ENCODE assay signal across 17 mouse cellular contexts in the genomic region with DNA sequence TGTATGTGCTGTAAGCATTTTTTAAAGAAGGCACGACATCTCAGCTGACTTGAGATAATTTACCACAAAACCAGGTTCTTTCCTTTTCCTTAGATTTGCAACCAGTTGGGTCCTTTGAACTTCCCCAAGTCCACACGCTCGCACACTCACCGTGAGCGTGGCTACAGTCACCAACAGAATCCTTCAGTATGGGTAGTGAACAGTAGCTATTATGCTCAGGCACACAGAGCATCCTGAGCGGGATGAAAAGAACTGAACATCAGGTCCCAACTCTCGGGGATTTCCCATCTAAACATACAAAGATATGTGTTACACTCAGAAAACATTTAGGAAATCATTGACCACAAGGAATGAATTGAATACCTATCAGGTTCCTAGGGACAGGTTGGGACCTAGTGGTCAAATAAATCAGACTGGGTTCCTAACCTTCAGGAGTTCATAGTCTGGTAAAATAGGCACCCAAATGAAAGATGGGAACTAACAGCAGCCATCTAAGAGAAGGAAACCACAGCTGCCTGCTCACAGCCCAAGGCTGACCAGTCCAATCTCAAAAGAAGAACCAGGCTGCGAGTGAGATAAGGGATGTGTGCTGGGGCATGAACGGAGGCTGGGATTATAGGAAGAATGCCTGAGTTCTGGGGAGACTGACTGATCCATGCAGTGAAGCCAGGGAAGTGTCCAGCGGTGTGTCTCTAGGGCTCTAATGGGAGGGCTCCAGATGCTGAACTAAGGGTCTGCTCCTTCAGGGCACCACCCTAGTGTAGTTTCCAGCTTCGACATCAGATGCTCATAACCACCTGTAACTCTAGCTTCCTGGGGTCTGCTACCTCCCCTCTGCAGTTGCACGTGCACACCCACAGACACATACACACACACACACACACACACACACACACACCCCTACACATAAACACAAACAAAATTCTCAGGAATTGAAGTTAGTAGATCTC. TPM values are rescaled to one million over a fixed set of nuclear protein-coding genes. Genes with fewer than 3 reads are reported as not detected.
DNase-seq lines count a peak whose midpoint lies in the region; ATAC-seq and TF ChIP-seq lines count a peak whose summit lies in the region.
"Had no signal": no experiment of that assay in that cellular context is flagged by ENCODE, and none has a peak within 500 bp of the region (broad histone marks: within the 10 kb centered on the region; RNA-seq: fewer than 3 reads in every experiment).

No protein-coding gene starts in this region.

- no peak for TF ChIP-seq CTCF in thymus, adult 2 months (IDR thresholded peaks at IDR 0.05; ENCODE audit: borderline replicate concordance, control insufficient read depth, extremely low read depth, insufficient read depth, low read length, poor library complexity)

- peak overlapping the region; percentile 62 for H3K27ac ChIP-seq in liver, embryonic 15.5 days (replicated peaks)
- peak overlapping the region; percentile 98 for H3K27ac ChIP-seq in thymus, adult 2 months (ENCODE audit: control insufficient read depth, insufficient read depth, low read length)
- H3K27ac ChIP-seq in forebrain, embryonic 16.5 days (ENCODE audit: low read length), result no peak overlapping the region
- H3K27ac ChIP-seq: embryonic facial prominence, embryonic 13.5 days; gastrocnemius, adult 2 months; hindbrain, embryonic 12.5 days; limb, embryonic 13.5 days; midbrain, embryonic 13.5 days had no signal

- peaks cover 20% of the 10 kb centered on the region for H3K4me1 ChIP-seq in liver, embryonic 15.5 days (replicated peaks)
- peaks cover 20% of the 10 kb centered on the region for H3K4me1 ChIP-seq in thymus, adult 2 months (replicated peaks; ENCODE audit: control insufficient read depth, insufficient read depth, low read length)
- H3K4me1 ChIP-seq in forebrain, embryonic 16.5 days (replicated peaks; ENCODE audit: control insufficient read depth, insufficient read depth, low read length), result no peaks in the 10 kb centered on the region
- H3K4me1 ChIP-seq: embryonic facial prominence, embryonic 13.5 days; hindbrain, embryonic 12.5 days; limb, embryonic 13.5 days; midbrain, embryonic 13.5 days had no signal

- no peak for TF ChIP-seq POLR2A in thymus, adult 2 months (IDR thresholded peaks at IDR 0.05; ENCODE audit: control insufficient read depth, extremely low read depth, insufficient read depth, low read length, poor library complexity)

- H3K4me3 ChIP-seq in liver, embryonic 15.5 days (replicated peaks), result no peak overlapping the region
- H3K4me3 ChIP-seq in thymus, adult 2 months (ENCODE audit: control insufficient read depth, insufficient read depth, low read length), result no peak overlapping the region
- H3K4me3 ChIP-seq in forebrain, embryonic 16.5 days (replicated peaks; ENCODE audit: low read length), result no peak overlapping the region
- H3K4me3 ChIP-seq: embryonic facial prominence, embryonic 13.5 days; gastrocnemius, adult 2 months; hindbrain, embryonic 12.5 days; limb, embryonic 13.5 days; midbrain, embryonic 13.5 days had no signal

- peak; percentile 5 for ATAC-seq in activated CD4-positive, CD25-positive, alpha-beta regulatory T cell, adult 4 months
- peak; percentile 20; the same call in 1 of the 2 replicates for ATAC-seq in liver, embryonic 15.5 days (ENCODE audit: insufficient read depth)
- ATAC-seq in forebrain, embryonic 16.5 days, result no peak
- ATAC-seq: midbrain, embryonic 13.5 days had no signal

- peak; percentile 46 for DNase-seq in CD4-positive, CD25-positive, alpha-beta regulatory T cell, adult 2 months (ENCODE audit: low read depth, low spot score)
- peak; percentile 35 for DNase-seq in thymus, adult 2 months
- no peak for DNase-seq in cerebellum, adult 9-10 months
- no peak for DNase-seq in lung, postnatal 36 days
- no peak for DNase-seq in right cerebral cortex, postnatal 25 days
- DNase-seq: adrenal gland, postnatal 10 days; cerebellum, postnatal 36 days; gastrocnemius, adult 2 months; kidney, adult 11 months; kidney, postnatal 36 days had no signal

- no peak overlapping the region for H3K4me2 ChIP-seq in liver, embryonic 15.5 days
- H3K4me2 ChIP-seq in forebrain, embryonic 16.5 days (ENCODE audit: low read length), result no peak overlapping the region
- H3K4me2 ChIP-seq: embryonic facial prominence, embryonic 13.5 days; hindbrain, embryonic 12.5 days; limb, embryonic 13.5 days; midbrain, embryonic 13.5 days had no signal

- H3K36me3 ChIP-seq in liver, embryonic 15.5 days (replicated peaks), result no peaks in the 10 kb centered on the region
- no peaks in the 10 kb centered on the region for H3K36me3 ChIP-seq in thymus, adult 2 months (ENCODE audit: control insufficient read depth, insufficient read depth, low read length)
- no peaks in the 10 kb centered on the region for H3K36me3 ChIP-seq in forebrain, embryonic 16.5 days (ENCODE audit: control insufficient read depth, insufficient read depth)
- H3K36me3 ChIP-seq: embryonic facial prominence, embryonic 13.5 days; hindbrain, embryonic 12.5 days; limb, embryonic 13.5 days; midbrain, embryonic 13.5 days had no signal

- WGBS in liver, embryonic 15.5 days (ENCODE audit: insufficient replicate concordance), result 17% methylated on average over 12 of the region's 12 CpGs
- whole genome bisulfite sequencing in thymus, adult 2 months, result 26% methylated on average over 12 of the region's 12 CpGs
- 86% methylated on average over 12 of the region's 12 CpGs for WGBS in forebrain, embryonic 16.5 days

- H3K27me3 ChIP-seq in liver, embryonic 15.5 days, result no peaks in the 10 kb centered on the region
- H3K27me3 ChIP-seq in thymus, adult 2 months (ENCODE audit: control insufficient read depth, insufficient read depth, low read length), result no peaks in the 10 kb centered on the region
- no peaks in the 10 kb centered on the region for H3K27me3 ChIP-seq in forebrain, embryonic 16.5 days (replicated peaks; ENCODE audit: control insufficient read depth, insufficient read depth, low read length)
- H3K27me3 ChIP-seq: embryonic facial prominence, embryonic 13.5 days; hindbrain, embryonic 12.5 days; limb, embryonic 13.5 days; midbrain, embryonic 13.5 days had no signal

- no peak overlapping the region for H3K9ac ChIP-seq in liver, embryonic 15.5 days
- no peak overlapping the region for H3K9ac ChIP-seq in forebrain, embryonic 16.5 days (replicated peaks; ENCODE audit: low read depth, low read length)
- H3K9ac ChIP-seq: embryonic facial prominence, embryonic 13.5 days; hindbrain, embryonic 12.5 days; limb, embryonic 13.5 days; midbrain, embryonic 13.5 days had no signal

- no peaks in the 10 kb centered on the region for H3K9me3 ChIP-seq in liver, embryonic 15.5 days (replicated peaks)
- H3K9me3 ChIP-seq in forebrain, embryonic 16.5 days (ENCODE audit: control insufficient read depth, low read length), result 0 out of 2 replicates have a peak, but pooled peaks cover 2% of the 10 kb centered on the region
- H3K9me3 ChIP-seq: embryonic facial prominence, embryonic 13.5 days; hindbrain, embryonic 12.5 days; limb, embryonic 13.5 days; midbrain, embryonic 13.5 days had no signal

RNA-seq across cellular contexts. Expression of a gene that starts 10.0 kb away (rescaled TPM):
- polyA plus RNA-seq in activated CD4-positive, CD25-positive, alpha-beta regulatory T cell, adult 4 months (2017; shearing (Covaris generic)), result 10 to 100 TPM; 26.7 to 34.1 TPM
- polyA plus RNA-seq in liver, embryonic 15.5 days (2015; fragmentation: Nextera tagmentation; extraction: Ambion mirVana), result 21.9 and 24.6 TPM in 2 replicates
- 9.4 and 10.0 TPM in 2 replicates for polyA plus RNA-seq in thymus, adult 2 months (2012; rRNA removed)
- 56.7 and 58.5 TPM in 2 replicates for polyA plus RNA-seq in forebrain, embryonic 16.5 days (2015; fragmentation: Nextera tagmentation; extraction: Ambion mirVana)

RNA-seq across cellular contexts. Expression of a gene that starts 17.0 kb away (rescaled TPM):
- polyA plus RNA-seq in activated CD4-positive, CD25-positive, alpha-beta regulatory T cell, adult 4 months (2017; shearing (Covaris generic)), result 10 to 100 TPM in 1 of 2 experiments, 1 to 10 TPM in 1; 9.8 to 14.8 TPM
- polyA plus RNA-seq in liver, embryonic 15.5 days (2015; fragmentation: Nextera tagmentation; extraction: Ambion mirVana), result 2.3 and 2.4 TPM in 2 replicates
- 18.0 and 18.7 TPM in 2 replicates for polyA plus RNA-seq in thymus, adult 2 months (2012; rRNA removed)
- 37.3 and 37.6 TPM in 2 replicates for polyA plus RNA-seq in forebrain, embryonic 16.5 days (2015; fragmentation: Nextera tagmentation; extraction: Ambion mirVana)

Comparison
In these comparisons a context has a peak if more than half of its experiments do, and no peak if none do; other contexts are left out.
1. DNase-seq: peak in CD4-positive, CD25-positive, alpha-beta regulatory T cell, adult 2 months (single experiment) and thymus, adult 2 months (single experiment); none in cerebellum, adult 9-10 months (single experiment), lung, postnatal 36 days (single experiment) and right cerebral cortex, postnatal 25 days (single experiment).